Mouse (Mus musculus): ENCODE results near the gene Pbx1. TPM values are rescaled to one million over a fixed set of nuclear protein-coding genes. Genes with fewer than 3 reads are reported as not detected.

The Pbx1 gene
- total and polyA plus RNA-seq, 2 experiments from 2014 or later: 17.1 to 31.3 TPM

GRCm38 (mm10) chr1:168433671-168434070 is 1.6 kb upstream of the Pbx1 start:
- TF ChIP-seq EP300 (IDR thresholded peaks at IDR 0.05; ENCODE audit: low read depth) (no peak), CTCF (IDR thresholded peaks at IDR 0.05; ENCODE audit: low read depth) (no peak)
- Histone ChIP-seq H3K4me2 (ENCODE audit: low read depth, low read length) (no peak overlapping the region), H3K27me3 (ENCODE audit: control insufficient read depth, insufficient read depth, low read length) (no peaks in the 10 kb centered on the region), H3K4me1 (ENCODE audit: control insufficient read depth, insufficient read depth) (peaks cover under 1% of the 10 kb centered on the region; the same call in 1 of the 2 replicates), H3K4me3 (ENCODE audit: low read depth, low read length) (no peak overlapping the region), H3K9me3 (replicated peaks; ENCODE audit: control insufficient read depth, low read length) (no peaks in the 10 kb centered on the region), H3K9ac (replicated peaks; ENCODE audit: low read depth, low read length) (no peak overlapping the region), H3K27ac (ENCODE audit: low read depth) (no peak overlapping the region), H3K36me3 (replicated peaks; ENCODE audit: control insufficient read depth, insufficient read depth, low read length) (no peaks in the 10 kb centered on the region)
- DNase-seq (ENCODE audit: low spot score): no peak
- 96% methylated on average over 3 of the region's 3 CpGs for WGBS
- ATAC-seq (ENCODE audit: insufficient read depth, low read depth): no peak

DNA sequence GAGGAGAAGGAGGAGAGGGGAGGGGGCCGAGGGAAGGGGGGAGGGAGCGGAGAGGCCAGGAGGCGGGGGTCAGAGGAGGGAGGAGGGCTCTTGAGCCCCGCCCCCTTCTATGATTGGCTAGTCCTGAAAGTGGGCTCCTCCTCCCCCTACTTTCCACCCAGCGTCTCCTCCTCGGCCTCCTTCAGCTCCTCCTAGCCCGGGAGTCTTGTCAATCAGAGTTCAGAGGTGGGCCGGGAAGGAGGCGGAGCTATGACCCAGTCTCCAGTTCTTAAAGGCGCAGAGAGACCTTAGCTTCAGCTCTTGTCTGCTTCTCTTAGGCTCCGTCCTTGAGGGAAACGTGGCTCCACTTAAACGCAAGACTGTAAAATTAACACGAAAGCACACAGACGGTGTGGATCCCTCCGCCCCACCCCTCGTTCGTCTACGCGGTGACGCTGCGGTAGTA is 233 bp upstream of the Pbx1 start:
- TF ChIP-seq EP300 (IDR thresholded peaks at IDR 0.05; ENCODE audit: low read depth): no peak
- no peak for TF ChIP-seq CTCF (IDR thresholded peaks at IDR 0.05; ENCODE audit: low read depth)
- no peaks in the 10 kb centered on the region for H3K27me3 ChIP-seq (ENCODE audit: control insufficient read depth, insufficient read depth, low read length)
- WGBS: 0% methylated on average over 21 of the region's 22 CpGs
- H3K4me3 ChIP-seq (ENCODE audit: low read depth, low read length): peak overlapping the region; percentile 90
- ATAC-seq (ENCODE audit: insufficient read depth, low read depth) (peak; percentile 99), DNase-seq (ENCODE audit: low spot score) (peak; percentile 100)
- H3K4me1 ChIP-seq (ENCODE audit: control insufficient read depth, insufficient read depth): peaks cover 12% of the 10 kb centered on the region
- H3K4me2 ChIP-seq (ENCODE audit: low read depth, low read length): peak overlapping the region; percentile 83
- H3K9me3 ChIP-seq (replicated peaks; ENCODE audit: control insufficient read depth, low read length): no peaks in the 10 kb centered on the region
- peak overlapping the region; percentile 80 for H3K27ac ChIP-seq (ENCODE audit: low read depth)
- peak overlapping the region; percentile 75 for H3K9ac ChIP-seq (replicated peaks; ENCODE audit: low read depth, low read length)
- H3K36me3 ChIP-seq (replicated peaks; ENCODE audit: control insufficient read depth, insufficient read depth, low read length): no peaks in the 10 kb centered on the region

- Histone ChIP-seq H3K4me3 (ENCODE audit: low read depth, low read length) (peak overlapping the region; percentile 90), H3K27me3 (ENCODE audit: control insufficient read depth, insufficient read depth, low read length) (no peaks in the 10 kb centered on the region), H3K36me3 (replicated peaks; ENCODE audit: control insufficient read depth, insufficient read depth, low read length) (no peaks in the 10 kb centered on the region), H3K9me3 (replicated peaks; ENCODE audit: control insufficient read depth, low read length) (no peaks in the 10 kb centered on the region), H3K27ac (ENCODE audit: low read depth) (peak overlapping the region; percentile 97), H3K4me1 (ENCODE audit: control insufficient read depth, insufficient read depth) (peaks cover 18% of the 10 kb centered on the region), H3K4me2 (ENCODE audit: low read depth, low read length) (peak overlapping the region; percentile 83), H3K9ac (replicated peaks; ENCODE audit: low read depth, low read length) (peak overlapping the region; percentile 75)
- 0% methylated on average over 14 of the region's 14 CpGs for WGBS
- ATAC-seq (ENCODE audit: insufficient read depth, low read depth): peak; percentile 74
- DNase-seq (ENCODE audit: low spot score): peak; percentile 85
- TF ChIP-seq CTCF (IDR thresholded peaks at IDR 0.05; ENCODE audit: low read depth) (no peak), EP300 (IDR thresholded peaks at IDR 0.05; ENCODE audit: low read depth) (no peak)
These were observed 299 bp downstream of the Pbx1 start for GRCm38 (mm10) chr1:168431711-168432231.

DNA sequence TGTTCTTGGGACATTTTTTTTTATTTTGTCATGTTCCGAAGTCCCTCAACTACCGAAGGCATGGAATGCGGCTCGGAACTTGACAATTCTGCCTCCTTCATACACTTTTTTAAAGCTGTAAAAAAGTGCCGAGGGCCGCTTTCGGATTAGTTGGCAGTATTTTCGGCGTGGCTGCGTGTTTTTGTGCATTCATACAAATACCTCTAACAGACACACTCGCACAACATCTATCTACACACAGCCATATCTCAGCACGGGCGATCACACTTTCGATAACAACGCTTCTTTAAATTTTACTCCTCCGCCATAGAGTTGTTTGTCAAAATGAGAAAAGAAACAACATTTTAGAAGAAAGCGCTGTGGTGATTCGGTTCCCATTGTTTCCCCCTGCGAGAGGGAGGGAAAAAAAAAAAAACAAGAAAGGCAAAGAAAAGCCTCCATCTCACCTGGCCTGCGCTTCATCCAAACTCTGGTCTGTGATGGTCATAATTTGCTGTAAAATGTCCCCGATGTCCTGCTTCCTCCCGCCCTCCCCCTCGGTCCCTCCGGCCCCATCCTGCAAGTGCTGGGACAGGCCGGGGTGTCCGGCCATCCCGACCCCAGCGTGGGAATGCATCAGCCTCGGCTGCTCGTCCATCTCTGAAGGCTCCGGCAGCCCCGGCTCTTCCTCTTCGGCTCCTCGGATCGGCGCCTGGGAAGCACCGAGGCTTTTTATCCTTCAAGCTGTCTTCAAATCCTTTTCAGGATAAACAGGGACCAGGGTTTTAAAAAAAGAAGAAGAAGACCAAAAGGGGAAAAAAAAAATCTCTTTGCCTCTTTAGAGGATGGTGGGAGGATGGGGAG is 981 bp downstream of the Pbx1 start:
- H3K9me3 ChIP-seq (replicated peaks; ENCODE audit: control insufficient read depth, low read length): no peaks in the 10 kb centered on the region
- peak overlapping the region; percentile 83 for H3K4me2 ChIP-seq (ENCODE audit: low read depth, low read length)
- peak overlapping the region; percentile 97 for H3K27ac ChIP-seq (ENCODE audit: low read depth)
- TF ChIP-seq CTCF (IDR thresholded peaks at IDR 0.05; ENCODE audit: low read depth) (no peak), EP300 (IDR thresholded peaks at IDR 0.05; ENCODE audit: low read depth) (no peak)
- DNase-seq (ENCODE audit: low spot score) (peak; percentile 43), ATAC-seq (ENCODE audit: insufficient read depth, low read depth) (no peak)
- H3K36me3 ChIP-seq (replicated peaks; ENCODE audit: control insufficient read depth, insufficient read depth, low read length): no peaks in the 10 kb centered on the region
- no peaks in the 10 kb centered on the region for H3K27me3 ChIP-seq (ENCODE audit: control insufficient read depth, insufficient read depth, low read length)
- H3K4me3 ChIP-seq (ENCODE audit: low read depth, low read length): peak overlapping the region; percentile 90
- peaks cover 24% of the 10 kb centered on the region for H3K4me1 ChIP-seq (ENCODE audit: control insufficient read depth, insufficient read depth)
- under 1% methylated on average over 37 of the region's 37 CpGs for WGBS
- H3K9ac ChIP-seq (replicated peaks; ENCODE audit: low read depth, low read length): peak overlapping the region; percentile 75

DNA sequence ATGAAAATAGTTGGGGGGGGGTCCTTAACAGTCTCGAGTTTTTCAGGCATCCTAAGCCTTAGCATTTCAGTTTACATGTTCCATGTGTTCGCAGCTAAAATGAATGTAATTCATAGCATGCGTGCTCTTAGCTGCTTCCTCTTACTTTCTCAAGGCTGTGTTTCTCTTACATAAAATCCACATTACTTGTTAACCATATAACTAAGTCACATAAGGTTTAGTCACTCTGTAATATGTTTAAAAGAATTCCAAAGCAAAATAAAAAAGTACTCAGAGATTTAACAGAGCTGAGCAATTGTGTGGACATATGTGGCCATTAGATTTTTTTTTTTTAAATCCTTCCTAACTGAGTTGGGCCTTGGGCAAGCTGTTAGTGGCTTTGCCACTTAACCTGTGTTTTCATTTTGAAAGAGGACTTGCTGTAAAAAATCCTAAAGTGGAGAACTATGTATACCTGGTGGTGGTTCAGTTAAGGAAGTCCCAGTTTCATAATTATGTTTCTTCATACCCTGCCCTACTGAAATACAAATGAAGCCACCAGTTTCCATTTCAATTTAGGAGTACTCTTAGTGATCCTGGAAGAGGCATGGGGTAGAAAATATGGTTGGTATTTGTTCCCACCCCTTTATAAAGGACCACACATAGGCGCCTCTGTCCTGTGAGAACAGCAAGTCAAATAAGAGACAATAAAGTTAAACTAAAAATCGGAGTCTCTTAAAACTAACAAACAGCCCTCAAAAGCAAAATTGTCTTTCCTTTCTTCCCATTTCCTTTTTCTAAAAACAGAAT is 2.0 kb downstream of the Pbx1 start:
- peak overlapping the region; percentile 75 for H3K9ac ChIP-seq (replicated peaks; ENCODE audit: low read depth, low read length)
- WGBS: 6% methylated on average over 5 of the region's 5 CpGs
- TF ChIP-seq CTCF (IDR thresholded peaks at IDR 0.05; ENCODE audit: low read depth): no peak
- no peak for TF ChIP-seq EP300 (IDR thresholded peaks at IDR 0.05; ENCODE audit: low read depth)
- H3K27ac ChIP-seq (ENCODE audit: low read depth): peak overlapping the region; percentile 97
- H3K36me3 ChIP-seq (replicated peaks; ENCODE audit: control insufficient read depth, insufficient read depth, low read length): no peaks in the 10 kb centered on the region
- peak overlapping the region; percentile 90 for H3K4me3 ChIP-seq (ENCODE audit: low read depth, low read length)
- DNase-seq (ENCODE audit: low spot score) (no peak), ATAC-seq (ENCODE audit: insufficient read depth, low read depth) (no peak)
- peaks cover 33% of the 10 kb centered on the region for H3K4me1 ChIP-seq (ENCODE audit: control insufficient read depth, insufficient read depth)
- H3K27me3 ChIP-seq (ENCODE audit: control insufficient read depth, insufficient read depth, low read length): no peaks in the 10 kb centered on the region
- H3K4me2 ChIP-seq (ENCODE audit: low read depth, low read length): peak overlapping the region; percentile 83
- H3K9me3 ChIP-seq (replicated peaks; ENCODE audit: control insufficient read depth, low read length): no peaks in the 10 kb centered on the region
